Mouse (Mus musculus) neural tube, embryonic 11.5 days (tissue): ENCODE measurements around the gene Pou2af1. TPM values are rescaled to one million over a fixed set of nuclear protein-coding genes. Genes with fewer than 3 reads are reported as not detected.

Experiments used
- ATAC-seq: fragments of 200-750 bp; cut with Nextera tagmentation; 2 replicates; pipeline ENCODE4 v1.8.0; 2017; ENCODE audit warnings: moderate number of reproducible peaks, mild to moderate bottlenecking, moderate TSS enrichment, moderate library complexity; ENCODE audit not compliant: insufficient read depth, low FRiP score, low TSS enrichment
- DNase-seq: peaks from one replicate; pipeline ENCODE4 v3.0.0-alpha.2; 2015; ENCODE audit warnings: low spot score
- H3K27ac ChIP-seq: fragments of 300-500 bp; sonication (generic); 2 replicates; pipeline ENCODE4 v1.5.1; 2014; ENCODE audit warnings: low read depth, mild to moderate bottlenecking, low read length
- H3K27me3 ChIP-seq: fragments of 300-500 bp; sonication (generic); 2 replicates; pipeline ENCODE4 v1.6.1; 2014; ENCODE audit warnings: mild to moderate bottlenecking, low read length, mixed read lengths; ENCODE audit not compliant: control insufficient read depth, insufficient read depth
- H3K36me3 ChIP-seq: fragments of 300-500 bp; sonication (generic); 2 replicates; pipeline ENCODE4 v1.6.1; 2014; ENCODE audit warnings: mild to moderate bottlenecking, low read length, moderate library complexity, mixed read lengths; ENCODE audit not compliant: control insufficient read depth, insufficient read depth
- H3K4me1 ChIP-seq: fragments of 300-500 bp; sonication (generic); 2 replicates; pipeline ENCODE4 v1.6.1; 2014; ENCODE audit warnings: low read length, mixed read lengths; ENCODE audit not compliant: control insufficient read depth, insufficient read depth
- H3K4me2 ChIP-seq: fragments of 300-500 bp; sonication (generic); 2 replicates; pipeline ENCODE4 v1.6.1; 2014; ENCODE audit warnings: low read depth, mild to moderate bottlenecking, moderate library complexity
- H3K4me3 ChIP-seq: fragments of 300-500 bp; sonication (generic); 2 replicates; pipeline ENCODE4 v1.5.1; 2014; ENCODE audit warnings: low read depth, low read length
- H3K9ac ChIP-seq: fragments of 300-500 bp; sonication (generic); 2 replicates; pipeline ENCODE4 v1.6.1; 2014; ENCODE audit warnings: mild to moderate bottlenecking, low read length
- H3K9me3 ChIP-seq: fragments of 300-500 bp; sonication (generic); 2 replicates; pipeline ENCODE4 v1.6.1; 2016; ENCODE audit warnings: low read length; ENCODE audit not compliant: control insufficient read depth
- WGBS: fragments of 180-500 bp; shearing (Covaris S2); extraction: QIAGEN DNeasy Blood & Tissue Kit; methylation state at CpG from one replicate; pipeline ENCODE4 v1.1.7; 2014; 5-methylcytosine and 5-hydroxymethylcytosine counted together
- polyA plus RNA-seq: library from polyadenylated mRNA; unstranded; fragments of >200 nt; fragmentation: Nextera tagmentation; extraction: Ambion mirVana; gene quantifications from 2 replicates; pipeline ENCODE4 v1.2.1, GENCODE M21; 2014

Pou2af1 gene
- not detected in 2 replicates for polyA plus RNA-seq

DNA sequence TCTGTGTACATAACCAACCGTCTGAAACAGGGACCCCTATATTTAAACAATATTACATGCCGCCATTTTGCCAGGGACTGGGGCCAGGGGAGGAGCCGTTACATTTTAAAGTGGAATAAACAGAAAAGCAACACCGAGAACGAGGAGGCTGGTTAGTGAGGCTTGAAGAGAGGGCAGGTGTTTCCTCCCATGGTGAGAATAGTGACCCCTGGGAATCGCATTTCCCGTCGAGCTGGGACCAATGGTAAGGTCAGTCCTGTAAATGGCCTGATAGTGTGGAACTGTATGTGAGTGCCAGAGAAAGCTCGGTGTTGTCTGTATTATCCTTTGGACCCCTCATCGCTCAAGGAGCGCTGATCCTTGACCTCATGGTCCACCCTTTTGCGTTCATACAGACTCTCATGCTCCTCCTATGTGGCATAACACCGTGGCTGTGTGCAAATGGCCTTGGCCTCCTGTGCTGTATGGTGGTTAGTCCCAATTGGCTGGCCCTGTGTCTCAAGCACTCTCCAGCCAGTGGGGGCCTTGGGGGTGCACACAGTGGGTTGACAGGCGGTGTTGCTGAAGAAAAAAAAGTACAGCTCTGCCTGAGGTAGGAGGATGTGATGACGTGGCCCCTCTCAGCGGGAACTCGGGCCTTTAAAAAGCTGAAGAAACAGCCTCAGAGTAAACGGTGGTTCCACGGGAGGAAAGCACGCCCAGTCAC lies at the start of gene Pou2af1:
Gene Pou2af1, plus strand, starts transcription at position 686 of the 706 bp plus-strand sequence.
- no peak within 1 kb of the TSS for H3K4me2 ChIP-seq
- WGBS, result 82% methylated on average over 20 of the region's 20 CpGs
- H3K36me3 ChIP-seq, result no peaks in the 10 kb centered on the region
- no peak for ATAC-seq
- H3K27ac ChIP-seq, result no peak within 1 kb of the TSS
- DNase-seq, result no peak
- no peak within 1 kb of the TSS for H3K9ac ChIP-seq
- no peaks in the 10 kb centered on the region for H3K4me1 ChIP-seq
- no peaks in the 10 kb centered on the region for H3K27me3 ChIP-seq
- no peaks in the 10 kb centered on the region for H3K9me3 ChIP-seq
- no peak within 1 kb of the TSS for H3K4me3 ChIP-seq

DNA sequence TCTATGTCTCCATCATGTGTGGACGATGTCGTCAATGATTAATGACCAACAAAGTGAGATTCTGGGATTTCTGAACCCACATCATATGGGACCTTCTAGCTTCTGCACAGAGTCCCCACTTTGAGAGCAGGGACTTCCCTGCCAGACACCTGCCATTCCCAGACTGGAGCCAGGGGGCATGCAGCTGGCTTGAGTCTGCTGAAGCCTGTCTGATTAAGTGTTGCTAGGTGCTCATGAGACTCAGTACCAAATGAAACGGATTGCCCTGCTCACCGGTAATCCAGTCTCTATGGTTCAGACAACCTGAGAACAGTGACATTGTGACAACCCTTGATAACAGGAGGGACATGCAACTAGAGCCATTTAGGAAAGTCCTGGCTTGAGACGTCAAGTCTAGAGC lies 49.5 kb upstream of the Pou2af1 start:
- WGBS, result 88% methylated on average over 5 of the region's 5 CpGs

DNA sequence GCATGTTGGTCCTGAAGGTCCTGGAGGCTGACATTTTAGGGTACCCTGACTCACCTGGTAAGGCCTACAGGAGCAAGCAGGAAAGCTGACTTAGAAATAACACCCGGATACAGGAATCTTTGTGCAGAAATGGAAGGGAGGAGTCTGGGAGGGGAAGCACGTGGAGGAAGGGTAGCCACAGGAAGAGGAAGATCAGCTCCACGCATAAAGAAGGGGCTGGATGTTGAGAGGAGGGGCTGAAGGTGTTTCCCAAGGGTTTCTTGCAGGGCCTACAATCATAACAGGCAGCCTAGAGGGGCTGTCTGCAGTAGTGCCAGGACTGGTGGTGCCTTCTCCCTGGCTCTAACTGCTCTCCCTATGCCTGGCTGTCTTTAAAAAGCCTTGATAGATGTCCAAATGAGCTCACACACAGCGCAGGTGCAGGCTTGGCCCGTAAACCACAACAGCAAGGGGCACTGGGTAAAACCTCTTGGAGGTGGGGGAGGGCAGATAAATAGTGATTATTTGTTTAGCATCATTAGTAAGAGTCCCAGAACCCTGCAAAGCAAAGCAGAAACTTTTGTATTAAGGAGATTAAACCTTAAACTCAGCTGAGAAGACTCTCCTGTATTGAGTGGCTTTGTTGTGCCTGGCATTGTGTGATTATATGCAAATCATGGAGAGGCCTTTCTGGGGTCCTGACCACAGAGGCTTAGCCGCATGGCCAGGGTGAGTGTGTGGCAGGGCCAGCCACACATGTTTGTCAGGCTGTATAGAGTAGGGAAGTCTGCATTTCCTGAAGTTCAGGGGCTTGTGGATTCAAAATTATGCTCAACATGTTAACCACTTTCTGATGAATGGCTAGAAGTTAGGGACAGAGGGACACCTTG lies 48.0 kb upstream of the Pou2af1 start, which contains the start of gene Gm32742:
Gene Gm32742, minus strand, starts transcription at position 206 of the 869 bp plus-strand sequence.
- Histone ChIP-seq H3K4me3 (no peak within 1 kb of the TSS), H3K27ac (no peak within 1 kb of the TSS), H3K4me1 (no peaks in the 10 kb centered on the region), H3K9ac (no peak within 1 kb of the TSS), H3K4me2 (no peak within 1 kb of the TSS), H3K36me3 (no peaks in the 10 kb centered on the region), H3K9me3 (no peaks in the 10 kb centered on the region), H3K27me3 (no peaks in the 10 kb centered on the region)
- 54% methylated on average over 6 of the region's 6 CpGs for WGBS
- DNase-seq (no peak), ATAC-seq (no peak)

More for the DNA sequence above, 49.5 kb upstream of the Pou2af1 start:
- H3K4me1 ChIP-seq, result no peaks in the 10 kb centered on the region
- H3K36me3 ChIP-seq, result no peaks in the 10 kb centered on the region
- H3K9me3 ChIP-seq, result no peaks in the 10 kb centered on the region
- DNase-seq (no peak), ATAC-seq (no peak)
- no peak overlapping the region for H3K4me3 ChIP-seq
- no peaks in the 10 kb centered on the region for H3K27me3 ChIP-seq
- H3K27ac ChIP-seq, result no peak overlapping the region
- H3K4me2 ChIP-seq, result no peak overlapping the region
- H3K9ac ChIP-seq, result no peak overlapping the region

GRCm38 (mm10) chr9:51167954-51168353 lies 45.6 kb upstream of the Pou2af1 start:
- ATAC-seq (no peak), DNase-seq (no peak)
- WGBS, result 61% methylated on average over 11 of the region's 11 CpGs
- Histone ChIP-seq H3K4me1 (no peaks in the 10 kb centered on the region), H3K27ac (no peak overlapping the region), H3K9ac (no peak overlapping the region), H3K36me3 (no peaks in the 10 kb centered on the region), H3K27me3 (no peaks in the 10 kb centered on the region), H3K4me2 (no peak overlapping the region), H3K4me3 (no peak overlapping the region), H3K9me3 (no peaks in the 10 kb centered on the region)

DNA sequence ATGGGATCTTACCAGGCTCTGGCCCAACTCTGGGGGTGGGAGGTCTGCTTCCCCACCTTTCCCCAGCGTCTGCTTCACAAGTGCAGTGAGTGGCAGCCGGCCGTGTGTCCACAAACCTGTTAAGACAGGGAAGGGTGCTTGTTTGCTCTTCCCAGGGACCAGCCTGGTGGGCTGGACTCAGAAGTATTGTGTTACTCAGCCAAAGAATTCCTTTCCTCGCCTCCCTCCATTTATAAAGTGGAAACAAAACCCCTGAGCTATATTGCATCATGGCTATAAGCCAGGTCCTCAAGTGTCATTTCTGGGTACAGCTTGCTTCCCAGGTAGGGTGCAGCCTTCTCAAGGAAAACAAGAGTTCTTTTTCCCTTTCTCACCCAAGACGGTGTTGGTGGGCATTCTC lies 44.8 kb upstream of the Pou2af1 start:
- Histone ChIP-seq H3K27me3 (no peaks in the 10 kb centered on the region), H3K4me3 (no peak overlapping the region), H3K27ac (no peak overlapping the region), H3K36me3 (no peaks in the 10 kb centered on the region), H3K4me2 (no peak overlapping the region), H3K9me3 (no peaks in the 10 kb centered on the region), H3K9ac (no peak overlapping the region), H3K4me1 (no peaks in the 10 kb centered on the region)
- DNase-seq (no peak), ATAC-seq (no peak)
- 77% methylated on average over 5 of the region's 5 CpGs for WGBS

DNA sequence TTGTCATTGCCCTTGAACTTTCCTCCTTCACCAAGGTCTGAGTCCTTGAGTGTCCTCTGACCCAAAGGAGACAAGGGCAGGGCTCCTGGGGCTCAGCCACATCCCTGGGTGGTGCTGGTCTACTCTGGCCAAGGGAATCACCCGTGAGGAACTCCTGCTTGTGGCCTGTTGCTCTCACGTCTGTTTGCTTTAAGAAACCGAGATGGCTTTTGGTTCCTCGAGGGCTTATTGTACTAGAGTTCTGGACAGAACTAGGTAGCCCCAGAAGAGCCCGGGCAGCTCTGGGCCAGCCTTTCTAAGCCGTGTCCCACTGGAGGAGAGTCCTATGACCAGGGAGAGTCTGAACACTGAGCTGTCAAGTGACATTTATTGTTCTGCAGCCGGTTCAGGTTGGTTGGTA lies 44.4 kb upstream of the Pou2af1 start:
- no peaks in the 10 kb centered on the region for H3K4me1 ChIP-seq
- H3K9ac ChIP-seq, result no peak overlapping the region
- H3K4me2 ChIP-seq, result no peak overlapping the region
- DNase-seq (no peak), ATAC-seq (no peak)
- no peaks in the 10 kb centered on the region for H3K36me3 ChIP-seq
- H3K9me3 ChIP-seq, result no peaks in the 10 kb centered on the region
- no peak overlapping the region for H3K4me3 ChIP-seq
- 88% methylated on average over 7 of the region's 7 CpGs for WGBS
- no peaks in the 10 kb centered on the region for H3K27me3 ChIP-seq
- no peak overlapping the region for H3K27ac ChIP-seq

DNA sequence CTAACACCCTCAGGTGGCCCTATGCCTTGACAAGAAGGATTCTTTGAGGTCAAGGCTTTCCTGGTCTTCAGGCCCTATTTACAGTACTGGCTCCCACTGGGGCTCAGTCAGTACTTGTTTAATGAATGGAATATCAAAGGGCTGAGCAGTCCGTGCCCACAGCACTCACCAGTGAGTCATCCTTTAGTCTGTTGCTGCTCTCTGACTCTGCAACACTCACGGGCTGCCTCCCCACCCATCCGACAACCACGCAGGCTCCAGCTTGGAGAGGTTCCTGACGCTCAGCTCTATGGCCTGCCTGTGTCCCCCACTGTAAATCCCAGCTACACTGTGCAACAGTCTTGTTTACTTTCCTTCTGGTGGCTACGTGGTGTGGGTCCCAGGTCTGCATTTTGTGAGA lies 43.2 kb upstream of the Pou2af1 start:
- H3K27me3 ChIP-seq, result no peaks in the 10 kb centered on the region
- no peak overlapping the region for H3K4me2 ChIP-seq
- 71% methylated on average over 6 of the region's 6 CpGs for WGBS
- no peak overlapping the region for H3K27ac ChIP-seq
- no peaks in the 10 kb centered on the region for H3K36me3 ChIP-seq
- ATAC-seq (no peak), DNase-seq (no peak)
- no peaks in the 10 kb centered on the region for H3K9me3 ChIP-seq
- H3K4me1 ChIP-seq, result no peaks in the 10 kb centered on the region
- no peak overlapping the region for H3K9ac ChIP-seq
- H3K4me3 ChIP-seq, result no peak overlapping the region

GRCm38 (mm10) chr9:51174890-51175464 lies 38.5 kb upstream of the Pou2af1 start:
- no peak overlapping the region for H3K9ac ChIP-seq
- no peaks in the 10 kb centered on the region for H3K27me3 ChIP-seq
- DNase-seq (no peak), ATAC-seq (no peak)
- no peak overlapping the region for H3K4me2 ChIP-seq
- H3K9me3 ChIP-seq, result no peaks in the 10 kb centered on the region
- H3K27ac ChIP-seq, result no peak overlapping the region
- no peak overlapping the region for H3K4me3 ChIP-seq
- 80% methylated on average over 8 of the region's 8 CpGs for WGBS
- no peaks in the 10 kb centered on the region for H3K4me1 ChIP-seq
- H3K36me3 ChIP-seq, result no peaks in the 10 kb centered on the region
